In genomic region chr9:31976191-31976590, GRCm38 (mm10) we compare ENCODE assay signal across 22 mouse cellular contexts.
A peak's percentile ranks its signal among the peaks of the same experiment; 100 is the strongest.
DNase-seq lines count a peak whose midpoint lies in the region; TF ChIP-seq lines count a peak whose summit lies in the region.
"Had no signal": no experiment of that assay in that cellular context is flagged by ENCODE, and none has a peak within 500 bp of the region (broad histone marks: within the 10 kb centered on the region; RNA-seq: fewer than 3 reads in every experiment).

No protein-coding gene starts in this region.

- H3K4me1 ChIP-seq in ES-Bruce4 (ENCODE audit: control insufficient read depth, insufficient read depth, low read length): no peaks in the 10 kb centered on the region

- TF ChIP-seq EP300 in ES-Bruce4 (IDR thresholded peaks at IDR 0.05; ENCODE audit: insufficient read depth, low read depth, low read length): peak; percentile 73

- TF ChIP-seq POLR2A in ES-Bruce4 (IDR thresholded peaks at IDR 0.05; ENCODE audit: insufficient read depth, low read length): no peak

- H3K9me3 ChIP-seq in ES-Bruce4 (replicated peaks; ENCODE audit: control insufficient read depth, insufficient read depth, low read length, poor library complexity, severe bottlenecking): no peaks in the 10 kb centered on the region; the same call in 1 of the 2 replicates
- H3K9me3 ChIP-seq: forebrain, embryonic 10.5 days; forebrain, embryonic 13.5 days; hindbrain, embryonic 10.5 days had no signal

- H3K27ac ChIP-seq in ES-Bruce4 (ENCODE audit: insufficient read depth, low read length): peak overlapping the region; percentile 44
- H3K27ac ChIP-seq: forebrain, embryonic 10.5 days; forebrain, embryonic 13.5 days; heart, embryonic 15.5 days; hindbrain, embryonic 10.5 days; hindbrain, embryonic 13.5 days had no signal

- no peak overlapping the region for H3K4me3 ChIP-seq in ES-Bruce4 (ENCODE audit: low read depth, low read length)
- H3K4me3 ChIP-seq: forebrain, embryonic 10.5 days; forebrain, embryonic 13.5 days; heart, embryonic 12.5 days; heart, embryonic 15.5 days; hindbrain, embryonic 10.5 days; hindbrain, embryonic 13.5 days had no signal

- peak; percentile 64 for DNase-seq in heart, adult 11 months
- DNase-seq in heart, adult 8-10 months (ENCODE audit: low spot score): no peak
- DNase-seq in R1 (ENCODE audit: low read depth, low spot score): peak; percentile 96
- no peak for DNase-seq in cerebellum, postnatal 4 days (ENCODE audit: low spot score in 2 of 2)
- DNase-seq in lung, postnatal 36 days: no peak
- DNase-seq: adrenal gland, adult 8-10 months; adrenal gland, postnatal 25 days; cerebellum, adult 11-12 months; cerebellum, adult 8-10 months; cerebellum, postnatal 10 days; cerebellum, postnatal 36 days; gastrocnemius, postnatal 10 days; gastrocnemius, postnatal 36 days; heart, postnatal 10 days; heart, postnatal 36 days had no signal

- H3K27me3 ChIP-seq in ES-Bruce4 (ENCODE audit: control insufficient read depth, insufficient read depth, low read length, poor library complexity, severe bottlenecking): no peaks in the 10 kb centered on the region
- H3K27me3 ChIP-seq: forebrain, embryonic 13.5 days; heart, embryonic 12.5 days; heart, embryonic 15.5 days; hindbrain, embryonic 13.5 days had no signal

- no peak overlapping the region for H3K9ac ChIP-seq in ES-Bruce4 (ENCODE audit: low read depth, poor library complexity, severe bottlenecking)
- H3K9ac ChIP-seq: forebrain, embryonic 13.5 days; heart, embryonic 12.5 days; heart, embryonic 15.5 days; hindbrain, embryonic 13.5 days had no signal

- TF ChIP-seq CTCF in ES-Bruce4 (IDR thresholded peaks at IDR 0.05; ENCODE audit: low read depth, low read length): no peak

- no peaks in the 10 kb centered on the region for H3K36me3 ChIP-seq in ES-Bruce4 (ENCODE audit: control insufficient read depth, insufficient read depth, low read length, poor library complexity, severe bottlenecking)
- H3K36me3 ChIP-seq: forebrain, embryonic 10.5 days; heart, embryonic 12.5 days; heart, embryonic 15.5 days; hindbrain, embryonic 10.5 days; hindbrain, embryonic 13.5 days had no signal

Comparison
In these comparisons a context has a peak if more than half of its experiments do, and no peak if none do; other contexts are left out.
1. DNase-seq: peak in heart, adult 11 months (single experiment) and R1 (single experiment); none in heart, adult 8-10 months (single experiment), cerebellum, postnatal 4 days (0 of 2) and lung, postnatal 36 days (single experiment).